Mouse (Mus musculus) NIH3T3 (cell line): ENCODE measurements around the gene Ap3b1.

Source experiments
- DNase-seq: peaks from one replicate; pipeline ENCODE4 v3.0.0-alpha.2; 2012; ENCODE audit warnings: low read depth

Ap3b1 gene

DNA sequence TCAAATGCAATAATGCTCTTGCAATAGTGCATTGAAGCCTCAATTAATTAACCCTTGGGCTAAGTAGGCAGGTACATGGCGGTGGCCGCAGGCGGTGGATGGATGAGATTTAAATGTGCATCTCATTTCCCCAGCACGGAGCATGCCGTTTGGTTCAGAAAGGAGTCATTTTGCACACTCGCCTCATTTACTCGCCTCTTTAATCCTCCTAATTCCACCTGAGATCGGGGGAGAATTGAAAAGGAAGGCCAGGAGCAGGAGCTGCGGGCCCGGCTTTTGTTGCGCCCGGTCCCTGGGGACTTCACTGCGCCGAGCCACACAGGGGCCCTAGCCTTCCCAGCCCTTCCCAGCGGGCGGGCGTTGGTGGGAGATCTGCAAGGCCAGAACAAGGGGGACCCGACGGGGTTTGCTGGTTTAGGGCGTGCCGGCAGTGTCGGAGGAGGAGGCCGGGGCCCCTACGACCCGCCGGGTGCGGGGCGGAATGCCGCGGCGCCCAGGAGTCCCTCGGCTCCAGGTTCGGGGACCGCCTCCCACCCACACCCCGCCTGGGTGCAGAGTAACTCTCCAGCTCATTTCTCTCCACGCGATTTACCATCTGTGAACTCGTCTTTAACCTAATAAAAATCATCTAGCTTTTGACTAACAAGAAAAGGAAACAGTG lies 237.1 kb downstream of the Ap3b1 start:
- DNase-seq = no peak

DNA sequence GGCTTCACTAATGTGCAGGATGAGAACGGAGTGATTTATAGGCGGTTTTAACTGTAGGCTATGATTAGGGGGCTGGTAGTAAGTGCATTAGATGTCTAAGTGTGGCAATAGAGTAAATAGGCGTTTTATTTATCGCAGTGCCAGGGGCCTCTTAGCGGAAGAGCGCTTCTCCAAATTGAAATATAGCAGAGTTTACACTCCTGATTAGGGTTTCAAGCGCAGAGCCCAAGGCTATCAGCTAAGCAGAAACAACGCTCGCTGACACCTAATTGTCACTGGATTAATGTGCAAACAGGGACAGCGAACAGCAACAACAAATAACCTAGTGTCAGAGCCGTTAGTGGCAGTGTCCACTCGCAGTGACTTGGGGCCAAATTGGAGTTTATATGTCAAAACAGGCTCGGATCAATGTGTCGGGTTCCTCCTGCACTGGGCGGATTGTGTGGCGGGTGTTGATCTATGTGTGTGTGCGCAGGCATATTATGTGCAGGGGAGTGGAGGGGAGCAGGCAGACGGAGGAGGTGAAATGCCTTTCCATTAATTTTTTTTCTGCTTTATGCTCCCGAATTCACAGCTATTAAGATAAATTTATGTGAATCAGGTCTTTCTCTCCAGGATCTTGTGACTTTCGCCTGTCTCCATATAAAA lies 237.8 kb downstream of the Ap3b1 start:
- no peak for DNase-seq

DNA sequence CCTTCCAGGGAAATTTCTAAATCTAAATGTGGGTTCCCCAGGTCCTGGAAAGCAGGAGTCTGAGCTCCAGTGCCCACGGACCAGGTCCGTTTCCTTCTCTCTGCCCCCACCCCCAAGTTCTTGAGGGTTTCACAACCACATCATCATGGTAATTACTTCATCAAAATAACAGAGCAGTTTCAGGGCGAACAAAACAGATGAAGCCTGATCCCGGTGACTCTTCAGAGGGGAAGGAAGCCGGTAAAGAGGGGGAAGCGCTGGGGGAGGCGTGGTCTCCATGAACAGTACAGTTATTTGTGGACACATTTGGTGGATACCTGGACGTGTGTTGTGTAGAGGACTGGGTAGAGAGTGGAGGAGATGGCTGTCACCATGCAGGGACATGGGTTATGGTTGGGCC lies 241.0 kb downstream of the Ap3b1 start:
- no peak for DNase-seq

DNA sequence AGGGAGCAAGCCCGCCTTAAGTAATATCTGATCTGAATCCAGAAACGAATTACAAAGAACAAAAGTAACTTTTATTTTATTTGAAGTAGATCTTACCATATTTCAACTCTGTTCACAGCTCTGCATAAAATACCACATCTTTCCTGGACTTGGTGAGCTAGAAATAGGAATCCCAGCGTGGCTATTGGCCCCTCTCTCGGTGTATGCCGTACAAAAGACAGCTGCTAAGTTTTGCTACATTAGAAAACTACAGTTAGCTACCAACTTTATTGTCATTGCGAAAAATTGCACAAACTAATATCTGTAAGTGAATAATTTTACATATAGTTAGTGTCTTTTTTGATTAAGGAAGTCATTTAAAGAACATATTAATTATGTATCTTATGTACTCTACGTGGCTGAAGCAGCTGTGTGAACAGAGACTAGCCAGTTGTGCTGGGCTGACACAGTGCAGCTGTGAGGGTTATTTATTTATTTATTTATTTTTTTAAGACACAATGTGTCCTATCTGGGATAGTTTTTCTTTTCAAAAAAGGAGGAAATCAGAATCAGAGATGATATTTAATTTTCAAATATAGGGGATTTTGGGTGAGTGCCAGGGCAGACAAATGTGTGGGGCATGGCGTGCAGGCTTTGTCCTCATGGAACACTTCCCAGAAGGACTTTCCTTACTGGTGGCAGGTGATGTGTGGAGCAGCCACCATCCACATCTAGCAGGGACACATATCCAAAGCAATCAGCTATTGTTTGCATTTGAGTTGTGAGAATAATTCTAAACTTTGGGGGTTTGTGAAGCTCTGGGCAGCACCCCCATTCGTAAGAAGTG lies 248.5 kb downstream of the Ap3b1 start:
- DNase-seq = no peak

DNA sequence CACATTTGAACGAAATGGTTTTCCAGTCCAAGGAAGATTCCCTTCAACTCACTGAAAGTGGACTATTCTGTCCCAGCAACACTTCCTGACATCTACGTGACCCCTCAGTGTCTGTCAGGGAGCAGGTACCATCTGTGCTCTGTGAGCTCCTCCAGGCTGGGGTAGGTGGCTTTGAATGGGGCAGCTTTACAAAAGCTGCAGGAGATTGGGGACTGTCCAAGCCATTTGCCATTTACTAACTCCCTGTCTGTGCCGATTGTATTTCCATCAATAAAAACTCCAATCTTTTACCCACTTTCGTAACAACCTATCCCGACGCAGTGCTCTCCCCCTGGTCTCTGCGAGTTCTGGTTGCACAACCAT lies 249.1 kb downstream of the Ap3b1 start:
- no peak for DNase-seq

DNA sequence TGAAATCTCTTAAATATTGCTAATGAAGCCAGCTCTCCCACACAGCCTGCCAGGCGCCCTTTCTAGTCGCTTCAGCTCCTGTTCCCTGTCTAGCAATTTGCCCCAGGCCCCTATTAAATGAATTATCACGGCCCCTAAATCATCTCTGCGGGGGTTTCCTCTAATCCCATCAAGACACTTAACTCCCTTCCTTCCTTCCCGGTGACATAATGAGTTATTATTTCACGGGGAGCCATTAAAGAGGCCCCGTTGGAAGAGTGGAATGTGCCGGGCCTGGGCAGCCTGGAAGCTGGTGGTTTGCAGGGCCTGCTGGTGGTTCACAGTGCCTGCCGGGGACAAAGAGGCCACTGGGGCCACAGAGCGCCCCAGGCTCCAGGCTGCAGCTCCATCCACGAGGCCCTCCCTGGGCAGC lies 249.7 kb downstream of the Ap3b1 start:
- no peak for DNase-seq

DNA sequence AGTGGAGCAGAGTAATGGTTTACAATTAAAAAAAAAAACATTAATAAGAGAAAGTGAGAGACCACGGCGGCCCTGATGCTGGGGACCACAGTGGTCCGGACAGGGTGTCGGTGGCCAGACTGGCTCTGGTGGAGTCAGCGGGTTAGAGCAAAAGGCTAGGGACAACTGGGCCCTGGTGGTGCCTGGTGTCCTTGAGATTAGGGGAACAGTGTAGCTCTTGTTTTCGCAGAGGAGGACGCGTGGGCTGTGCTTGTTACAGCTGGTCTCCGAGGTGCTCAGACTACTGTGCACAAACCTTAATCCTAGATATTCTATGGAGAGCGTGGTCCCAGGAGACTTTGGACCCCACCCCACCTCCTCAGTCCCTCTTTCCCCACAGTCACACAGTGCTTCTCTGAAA lies 250.2 kb downstream of the Ap3b1 start:
- DNase-seq = no peak
